13 mouse cellular contexts compared by ENCODE assay signal in the genomic region with DNA sequence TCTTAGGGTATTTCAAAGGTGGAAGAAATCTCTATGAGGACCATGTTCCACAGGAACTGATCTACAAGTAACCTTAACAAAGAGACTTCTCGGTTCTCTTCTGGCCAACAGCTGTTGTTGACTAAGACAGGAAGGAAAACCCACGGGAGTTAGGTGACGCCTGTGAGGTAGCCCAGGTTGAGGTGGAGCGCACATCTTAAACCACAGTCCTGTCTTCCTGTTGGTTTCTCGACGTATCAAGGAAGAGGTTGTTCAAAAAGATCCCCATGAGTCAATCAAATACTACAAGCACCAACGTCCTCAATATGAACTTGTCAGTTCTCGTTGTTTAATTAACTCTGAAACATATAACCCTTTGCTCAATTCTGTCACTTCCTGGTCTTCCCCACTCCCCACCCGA.
"Had no signal": no experiment of that assay in that cellular context is flagged by ENCODE, and none has a peak within 500 bp of the region (broad histone marks: within the 10 kb centered on the region; RNA-seq: fewer than 3 reads in every experiment).

No protein-coding gene starts in this region.

- ATAC-seq: liver, postnatal 0 days; midbrain, embryonic 16.5 days had no signal

- H3K36me3 ChIP-seq: limb, embryonic 12.5 days; liver, embryonic 13.5 days; lung, embryonic 15.5 days; midbrain, embryonic 12.5 days; stomach, embryonic 15.5 days had no signal

- H3K27ac ChIP-seq: limb, embryonic 12.5 days; liver, embryonic 13.5 days; lung, embryonic 15.5 days; midbrain, embryonic 12.5 days; stomach, embryonic 15.5 days had no signal

- DNase-seq: kidney, postnatal 10 days; liver; liver, embryonic 13.5 days; liver, postnatal 0 days; lung, postnatal 14 days; right cerebral cortex, adult 18-20 months; right cerebral cortex, postnatal 25 days; thymus, postnatal 4 days had no signal

- H3K4me3 ChIP-seq: limb, embryonic 12.5 days; liver, embryonic 13.5 days; lung, embryonic 15.5 days; midbrain, embryonic 12.5 days; stomach, embryonic 15.5 days had no signal

- H3K4me1 ChIP-seq: limb, embryonic 12.5 days; liver, embryonic 13.5 days; lung, embryonic 15.5 days; midbrain, embryonic 12.5 days; stomach, embryonic 15.5 days had no signal

- H3K27me3 ChIP-seq: limb, embryonic 12.5 days; liver, embryonic 13.5 days; lung, embryonic 15.5 days; midbrain, embryonic 12.5 days; stomach, embryonic 15.5 days had no signal
